Mouse (Mus musculus) forebrain, postnatal 0 days (tissue): Measurements from ENCODE around the gene Zbtb34. TPM values are rescaled to one million over a fixed set of nuclear protein-coding genes. Genes with fewer than 3 reads are reported as not detected.

Experiments
- ATAC-seq: fragments of 200-750 bp; cut with Nextera tagmentation; 2 replicates; pipeline ENCODE4 v1.8.0; 2017; ENCODE audit warnings: mild to moderate bottlenecking, moderate library complexity
- DNase-seq: peaks from one replicate; pipeline ENCODE4 v3.0.0-alpha.2; 2015
- H3K27ac ChIP-seq: fragments of 300-500 bp; sonication (generic); 2 replicates; pipeline ENCODE4 v1.5.1; 2014; ENCODE audit warnings: low read depth, mild to moderate bottlenecking, antibody characterized with exemption, low read length, moderate library complexity, mixed read lengths
- H3K27me3 ChIP-seq: fragments of 300-500 bp; sonication (generic); 2 replicates; pipeline ENCODE4 v1.6.1; 2014; ENCODE audit warnings: mild to moderate bottlenecking, low read length, mixed read lengths; ENCODE audit not compliant: insufficient read depth
- H3K36me3 ChIP-seq: fragments of 300-500 bp; sonication (generic); 2 replicates; pipeline ENCODE4 v1.6.1; 2014; ENCODE audit warnings: mild to moderate bottlenecking, moderate library complexity; ENCODE audit not compliant: insufficient read depth
- H3K4me1 ChIP-seq: fragments of 300-500 bp; sonication (generic); 2 replicates; pipeline ENCODE4 v1.6.1; 2014; ENCODE audit warnings: antibody characterized with exemption; ENCODE audit not compliant: insufficient read depth
- H3K4me2 ChIP-seq: fragments of 300-500 bp; sonication (generic); 2 replicates; pipeline ENCODE4 v1.6.1; 2014; ENCODE audit warnings: low read depth, mild to moderate bottlenecking, moderate library complexity
- H3K4me3 ChIP-seq: fragments of 300-500 bp; sonication (generic); 2 replicates; pipeline ENCODE4 v1.5.1; 2014; ENCODE audit warnings: low read depth, low read length, mixed read lengths
- H3K9ac ChIP-seq: fragments of 300-500 bp; sonication (generic); 2 replicates; pipeline ENCODE4 v1.6.1; 2014; ENCODE audit warnings: mild to moderate bottlenecking
- H3K9me3 ChIP-seq: fragments of 300-500 bp; sonication (generic); 2 replicates; pipeline ENCODE4 v1.6.1; 2016; ENCODE audit warnings: low read length
- CTCF ChIP-seq: sonication (generic); IDR thresholded peaks from 2 replicates; pipeline ENCODE4 v1.5.1; 2016; ENCODE audit warnings: antibody characterized with exemption, control low read depth, low read depth
- WGBS: fragments of 180-500 bp; shearing (Covaris S2); extraction: QIAGEN DNeasy Blood & Tissue Kit; methylation state at CpG from one replicate; pipeline ENCODE4 v1.1.7; 2014; 5-methylcytosine and 5-hydroxymethylcytosine counted together
- polyA plus RNA-seq: library from polyadenylated mRNA; unstranded; fragments of >200 nt; fragmentation: Nextera tagmentation; extraction: Ambion mirVana; gene quantifications from 2 replicates; pipeline ENCODE4 v1.2.1, GENCODE M21; 2015
- total RNA-seq: library from RNA; depleted of rRNA; stranded (reverse); fragments of >200 nt; gene quantifications from 2 replicates; pipeline ENCODE4 v1.2.3, GENCODE M21; 2014

The Zbtb34 gene
- total and polyA plus RNA-seq, 2 experiments from 2014 or later = 4.5 to 24.1 TPM

- H3K9me3 ChIP-seq = no peaks in the 10 kb centered on the region
- 35% methylated on average over 3 of the region's 3 CpGs for WGBS
- DNase-seq (no peak), ATAC-seq (no peak)
- no peak overlapping the region for H3K4me2 ChIP-seq
- TF ChIP-seq CTCF = peak; percentile 52
- no peaks in the 10 kb centered on the region for H3K27me3 ChIP-seq
- H3K9ac ChIP-seq = no peak overlapping the region
- H3K4me3 ChIP-seq = no peak overlapping the region
- no peaks in the 10 kb centered on the region for H3K4me1 ChIP-seq
- H3K27ac ChIP-seq = no peak overlapping the region
- H3K36me3 ChIP-seq = no peaks in the 10 kb centered on the region
Observed at GRCm38 (mm10) chr2:33401217-33401616, 29.9 kb downstream of the Zbtb34 start.

- 89% methylated on average over 5 of the region's 5 CpGs for WGBS
- H3K9me3 ChIP-seq = no peaks in the 10 kb centered on the region
Observed at GRCm38 (mm10) chr2:33400541-33400940, 30.6 kb downstream of the Zbtb34 start.

GRCm38 (mm10) chr2:33399091-33399490, 32.0 kb downstream of the Zbtb34 start:
- H3K4me3 ChIP-seq = no peak overlapping the region
- no peak for TF ChIP-seq CTCF
- no peaks in the 10 kb centered on the region for H3K4me1 ChIP-seq
- H3K9ac ChIP-seq = no peak overlapping the region
- no peak overlapping the region for H3K27ac ChIP-seq
- no peaks in the 10 kb centered on the region for H3K36me3 ChIP-seq
- H3K4me2 ChIP-seq = no peak overlapping the region
- no peaks in the 10 kb centered on the region for H3K9me3 ChIP-seq
- no peak for ATAC-seq
- no peak for DNase-seq
- no peaks in the 10 kb centered on the region for H3K27me3 ChIP-seq
- WGBS = 81% methylated on average over 7 of the region's 7 CpGs

More at GRCm38 (mm10) chr2:33400541-33400940, 30.6 kb downstream of the Zbtb34 start:
- H3K4me1 ChIP-seq = no peaks in the 10 kb centered on the region
- H3K9ac ChIP-seq = no peak overlapping the region
- ATAC-seq = no peak
- no peak for TF ChIP-seq CTCF
- no peak overlapping the region for H3K4me3 ChIP-seq
- no peak for DNase-seq
- H3K27me3 ChIP-seq = no peaks in the 10 kb centered on the region
- H3K36me3 ChIP-seq = no peaks in the 10 kb centered on the region
- no peak overlapping the region for H3K27ac ChIP-seq
- no peak overlapping the region for H3K4me2 ChIP-seq

GRCm38 (mm10) chr2:33397036-33397435, 34.1 kb downstream of the Zbtb34 start:
- no peak overlapping the region for H3K4me3 ChIP-seq
- no peak overlapping the region for H3K9ac ChIP-seq
- H3K27ac ChIP-seq = no peak overlapping the region
- no peaks in the 10 kb centered on the region for H3K27me3 ChIP-seq
- no peak for TF ChIP-seq CTCF
- ATAC-seq (no peak), DNase-seq (no peak)
- H3K9me3 ChIP-seq = no peaks in the 10 kb centered on the region
- no peak overlapping the region for H3K4me2 ChIP-seq
- no peaks in the 10 kb centered on the region for H3K36me3 ChIP-seq
- WGBS = 63% methylated on average over 4 of the region's 4 CpGs
- no peaks in the 10 kb centered on the region for H3K4me1 ChIP-seq

- Histone ChIP-seq H3K4me2 (no peak overlapping the region), H3K4me1 (no peaks in the 10 kb centered on the region), H3K9ac (no peak overlapping the region), H3K36me3 (no peaks in the 10 kb centered on the region), H3K27ac (no peak overlapping the region), H3K4me3 (no peak overlapping the region), H3K27me3 (no peaks in the 10 kb centered on the region), H3K9me3 (no peaks in the 10 kb centered on the region)
- TF ChIP-seq CTCF = no peak
- ATAC-seq = no peak
- WGBS = 83% methylated on average over 2 of the region's 2 CpGs
- no peak for DNase-seq
Observed at GRCm38 (mm10) chr2:33395053-33395452, 36.1 kb downstream of the Zbtb34 start.

GRCm38 (mm10) chr2:33393951-33394635, 37.0 kb downstream of the Zbtb34 start:
- TF ChIP-seq CTCF = no peak
- peak; percentile 90 for ATAC-seq
- peak; percentile 83 for DNase-seq
- no peaks in the 10 kb centered on the region for H3K36me3 ChIP-seq
- H3K9me3 ChIP-seq = no peaks in the 10 kb centered on the region
- no peaks in the 10 kb centered on the region for H3K27me3 ChIP-seq
- no peaks in the 10 kb centered on the region for H3K4me1 ChIP-seq
- no peak overlapping the region for H3K4me2 ChIP-seq
- peak overlapping the region; percentile 59 for H3K27ac ChIP-seq
- no peak overlapping the region for H3K4me3 ChIP-seq
- no peak overlapping the region for H3K9ac ChIP-seq
- WGBS = 43% methylated on average over 11 of the region's 11 CpGs

- Histone ChIP-seq H3K27ac (no peak overlapping the region), H3K4me2 (no peak overlapping the region), H3K36me3 (no peaks in the 10 kb centered on the region), H3K4me1 (no peaks in the 10 kb centered on the region), H3K4me3 (no peak overlapping the region), H3K9ac (no peak overlapping the region), H3K9me3 (no peaks in the 10 kb centered on the region), H3K27me3 (no peaks in the 10 kb centered on the region)
- DNase-seq (no peak), ATAC-seq (no peak)
- TF ChIP-seq CTCF = no peak
Observed at GRCm38 (mm10) chr2:33393021-33393420, 38.1 kb downstream of the Zbtb34 start.
